Mouse (Mus musculus) c-Kit-positive CD71-negative TER-119-negative erythroid progenitor cells, embryonic 14.5 days (primary cell): ENCODE results near the gene Hemgn.

Experiments used
- DNase-seq: peaks from one replicate; pipeline ENCODE4 v3.0.0-alpha.2; 2013; ENCODE audit warnings: low read depth

Hemgn gene

DNA sequence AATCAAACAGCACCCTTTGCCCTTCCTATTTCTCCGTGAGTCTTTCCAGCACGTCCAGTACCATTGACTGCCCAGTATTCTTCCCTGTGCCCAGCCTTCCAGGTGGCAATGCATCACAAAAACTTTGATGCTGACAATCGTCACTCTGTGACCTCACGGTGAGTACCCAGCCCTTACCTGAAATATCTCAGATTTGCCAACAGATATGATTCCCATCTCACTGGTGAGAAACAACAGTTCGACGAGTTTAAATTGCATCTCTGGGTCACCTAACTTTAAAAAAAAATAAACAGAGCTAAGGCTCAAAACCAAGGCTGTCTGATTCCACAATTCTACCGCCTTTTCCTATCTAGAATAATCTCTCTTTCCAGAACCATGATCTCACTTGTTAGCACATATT lies at the start of gene Hemgn:
TSS of gene Hemgn (minus strand) at position 101 of the 400 bp plus-strand sequence.
- no peak for DNase-seq

DNA sequence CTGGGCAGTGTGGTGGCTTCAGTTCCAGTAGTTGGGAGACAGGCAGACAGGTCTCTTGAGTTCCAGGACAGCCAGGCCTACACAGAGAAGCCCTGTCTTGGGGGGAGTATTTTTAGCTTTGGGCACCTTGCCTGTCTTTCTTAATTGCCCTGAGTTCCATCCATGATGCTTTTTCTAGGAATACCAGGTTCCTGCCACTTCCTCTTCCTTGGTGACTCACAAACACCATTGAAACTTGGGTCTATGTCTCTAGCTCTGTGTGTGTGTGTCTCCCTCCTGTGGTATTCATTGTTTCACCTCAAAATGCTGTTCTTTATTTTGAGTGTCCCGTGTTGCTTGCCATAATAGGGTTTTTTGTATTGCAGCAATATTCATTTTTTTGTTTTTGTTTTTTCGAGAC lies 45.1 kb upstream of the Hemgn start:
- DNase-seq = no peak

- DNase-seq = no peak
Observed at GRCm38 (mm10) chr4:46457186-46457585, 43.9 kb upstream of the Hemgn start.

GRCm38 (mm10) chr4:46456762-46457161 lies 43.5 kb upstream of the Hemgn start:
- no peak for DNase-seq

DNA sequence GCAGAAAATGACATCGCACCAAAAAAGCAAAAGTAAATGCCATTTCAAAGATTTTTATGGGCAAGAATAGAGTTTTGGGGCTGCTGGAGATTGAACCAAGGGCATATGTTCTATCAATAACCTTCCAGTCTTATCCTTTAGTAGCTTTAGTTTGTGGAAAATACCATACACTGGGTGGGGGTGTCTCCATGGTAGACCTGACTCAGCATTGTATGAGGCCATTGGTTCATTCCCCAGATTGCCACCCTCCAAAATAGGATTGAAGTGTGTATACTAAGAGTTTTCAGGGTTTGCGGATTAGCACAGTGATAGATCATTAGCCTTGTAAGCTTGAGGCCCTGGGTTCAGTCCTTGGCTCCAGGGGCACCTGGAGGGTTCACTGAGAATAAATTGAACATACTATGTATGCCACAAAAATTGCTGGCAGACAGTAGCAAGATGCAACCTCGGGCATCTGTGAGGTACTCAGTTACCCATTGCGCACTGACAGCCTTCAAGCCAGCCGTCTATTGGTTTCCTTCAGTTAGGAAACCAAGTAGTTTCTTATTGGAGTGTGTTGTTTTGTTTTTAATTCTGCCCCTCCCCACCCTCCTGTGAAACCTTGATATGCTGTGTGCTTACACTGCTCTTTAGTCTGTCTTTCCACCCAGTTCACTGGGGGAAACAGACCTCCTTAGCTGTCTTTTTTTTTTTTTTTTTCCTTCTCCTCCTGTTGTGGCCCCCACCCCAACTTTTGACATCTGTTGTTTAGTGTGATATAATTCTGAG lies 41.0 kb upstream of the Hemgn start:
- no peak for DNase-seq

DNA sequence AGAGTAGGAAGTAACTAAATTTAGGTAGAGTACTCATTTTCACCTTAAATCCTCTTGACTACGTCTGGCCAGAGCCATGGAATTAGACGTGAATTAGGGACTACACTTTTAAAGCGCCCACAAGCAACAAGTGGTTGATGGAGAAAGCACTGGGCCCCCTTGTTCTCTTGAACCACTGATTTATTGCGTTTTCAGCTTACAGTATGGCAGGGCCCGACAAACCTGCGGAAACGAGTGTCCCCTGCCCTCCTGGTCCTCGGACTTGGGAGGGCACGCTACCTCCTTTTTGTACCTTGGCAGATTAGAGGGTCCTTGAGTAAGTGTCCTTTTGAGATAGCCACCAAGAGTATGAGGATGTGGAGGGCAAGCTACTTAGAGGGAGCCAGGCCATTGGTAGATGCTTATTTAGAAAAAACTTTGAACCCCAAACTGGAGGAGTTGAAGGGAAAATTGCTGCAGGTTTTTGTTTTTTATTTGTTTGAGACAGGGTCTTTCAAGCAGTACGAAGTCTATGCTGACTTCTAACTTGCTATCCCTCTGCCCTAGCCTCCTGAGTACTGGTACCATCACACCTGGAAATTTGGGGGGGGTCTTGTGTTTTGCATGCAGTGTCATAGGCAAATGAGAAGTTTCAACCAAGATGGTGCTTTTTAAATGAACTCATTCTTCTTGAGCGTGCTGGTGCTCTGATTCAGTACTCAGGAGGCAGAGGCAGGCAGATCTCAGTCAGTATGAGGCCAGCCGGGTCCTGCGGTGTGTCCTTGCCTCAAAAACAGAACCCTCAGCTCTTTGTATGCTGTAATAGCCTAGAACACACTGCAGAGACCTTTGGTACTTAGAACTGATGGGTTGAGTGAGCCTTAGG lies 39.8 kb upstream of the Hemgn start:
- DNase-seq = no peak

- DNase-seq = no peak
Observed at GRCm38 (mm10) chr4:46452481-46452850, 39.2 kb upstream of the Hemgn start.

- DNase-seq = no peak
Observed at GRCm38 (mm10) chr4:46451758-46452480, 38.6 kb upstream of the Hemgn start.

DNA sequence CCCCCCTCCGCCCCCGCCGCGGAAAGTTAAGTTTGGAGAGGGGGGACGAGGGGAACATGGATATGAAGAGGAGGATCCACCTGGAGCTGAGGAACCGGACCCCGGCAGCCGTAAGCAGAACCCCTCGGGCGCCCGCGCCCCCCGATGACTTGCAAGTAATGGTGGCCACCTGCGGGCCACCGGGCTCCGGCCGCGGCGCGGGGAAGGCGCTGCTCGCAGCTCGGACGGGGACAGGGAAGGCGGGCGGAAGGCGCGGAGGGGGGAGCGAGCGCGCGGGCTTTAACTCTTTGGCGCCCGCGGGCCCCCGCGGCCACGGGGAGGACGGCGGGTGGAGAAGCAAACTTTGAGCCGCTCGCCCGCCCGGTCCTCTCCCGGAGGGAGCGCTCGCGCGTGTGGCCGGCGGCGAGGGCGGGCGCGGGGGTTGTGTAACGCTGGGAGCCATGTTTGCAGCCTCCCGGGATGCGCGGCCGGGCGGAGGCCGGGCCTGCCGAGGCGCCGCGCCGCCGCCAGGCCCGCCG lies 38.0 kb upstream of the Hemgn start:
- no peak for DNase-seq

GRCm38 (mm10) chr4:46450519-46451131 lies 37.3 kb upstream of the Hemgn start, which contains the start of gene Anp32b:
Gene Anp32b (plus strand): TSS chr4:46450902.
- DNase-seq = peak; percentile 82

DNA sequence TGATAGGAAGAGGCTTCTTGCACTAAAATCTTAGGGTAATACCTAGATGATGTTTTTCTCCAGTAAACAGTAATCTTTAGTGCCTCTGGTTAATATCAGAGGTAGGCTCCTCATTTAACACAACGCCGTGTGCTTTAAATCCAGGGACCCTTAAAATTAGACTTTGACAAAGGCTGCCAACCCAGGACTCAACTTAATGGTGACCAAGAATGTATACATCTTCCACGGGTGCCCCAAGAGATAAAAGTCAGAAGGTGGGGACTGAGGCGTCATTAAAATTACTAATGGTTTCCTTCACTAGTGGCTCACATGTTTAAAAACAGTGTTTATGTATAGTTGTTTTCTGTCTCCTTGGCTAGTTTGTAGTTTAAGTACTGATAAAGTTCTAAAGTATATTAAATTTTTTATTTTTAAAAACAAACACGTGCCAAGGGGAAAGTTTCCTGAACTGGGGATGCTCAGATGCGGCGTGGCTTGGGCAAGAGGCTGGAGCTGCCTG lies 36.8 kb upstream of the Hemgn start:
- no peak for DNase-seq

- DNase-seq = no peak
Observed at GRCm38 (mm10) chr4:46448886-46449285, 35.6 kb upstream of the Hemgn start.

GRCm38 (mm10) chr4:46447461-46447860 lies 34.2 kb upstream of the Hemgn start:
- no peak for DNase-seq

DNA sequence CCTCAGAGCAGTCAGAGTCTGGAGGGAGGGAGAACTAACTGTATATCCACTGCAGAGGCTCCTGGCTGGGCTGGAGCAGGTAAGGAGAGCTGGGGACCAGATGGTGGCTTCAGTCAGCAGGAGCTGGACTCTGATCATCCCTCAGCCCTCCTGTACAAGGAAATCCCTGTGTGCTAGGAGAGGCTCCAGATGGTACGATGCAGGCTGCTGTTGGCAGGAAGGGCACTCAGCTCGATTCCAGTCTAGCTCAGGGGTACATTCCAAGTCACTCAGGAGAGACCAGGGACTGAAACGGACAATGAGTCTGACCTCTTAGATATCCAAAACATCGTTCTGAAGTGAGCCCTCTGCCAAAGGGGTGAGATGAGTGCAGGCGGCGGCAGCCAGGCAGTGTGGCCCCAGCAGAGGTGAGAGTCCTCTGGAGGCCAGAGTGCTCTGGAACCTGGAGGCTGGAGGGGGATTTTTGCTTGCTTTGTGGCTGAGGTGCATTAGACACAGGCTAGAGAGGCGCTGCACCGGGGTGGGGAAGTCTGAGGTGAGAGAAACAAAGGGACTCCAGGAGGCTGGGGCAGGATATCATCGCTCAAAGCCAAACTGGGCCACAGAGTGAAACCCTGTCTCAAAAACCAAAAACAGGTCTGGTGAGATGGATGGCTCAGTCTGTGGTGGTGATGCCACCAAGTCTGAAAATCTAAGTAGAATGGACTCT lies 32.1 kb upstream of the Hemgn start:
- DNase-seq = no peak

GRCm38 (mm10) chr4:46442501-46442900 lies 29.2 kb upstream of the Hemgn start:
- no peak for DNase-seq

GRCm38 (mm10) chr4:46432339-46433036 lies 19.2 kb upstream of the Hemgn start:
- no peak for DNase-seq

DNA sequence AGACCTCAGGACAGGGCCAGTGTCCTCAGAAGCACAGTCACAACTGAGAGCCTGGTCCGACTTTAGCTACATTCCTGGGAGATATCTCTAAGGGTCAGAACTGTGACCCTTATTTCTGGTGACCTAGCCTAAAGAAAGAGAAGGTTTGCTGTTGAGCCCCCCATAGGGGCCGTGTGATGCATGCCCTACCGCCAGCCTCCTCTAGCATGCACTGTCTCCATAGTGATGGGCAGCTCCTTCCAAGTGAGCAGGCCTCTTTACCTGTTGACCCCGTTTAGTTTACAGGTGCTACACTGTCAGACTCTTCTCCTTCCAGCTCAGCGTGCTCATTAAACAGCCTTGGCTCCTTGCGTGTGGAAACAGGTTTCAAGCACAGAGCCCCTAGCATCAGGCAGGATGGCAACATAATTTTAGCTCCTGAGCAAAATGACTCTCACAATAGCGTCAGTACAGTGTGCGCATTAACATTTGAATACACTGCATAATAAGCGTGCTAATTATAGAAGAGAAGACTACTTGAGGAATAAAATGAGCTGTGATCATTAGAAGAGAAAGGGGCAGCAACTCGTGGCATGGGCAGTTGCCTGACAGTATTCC lies 15.7 kb upstream of the Hemgn start:
- DNase-seq = no peak

DNA sequence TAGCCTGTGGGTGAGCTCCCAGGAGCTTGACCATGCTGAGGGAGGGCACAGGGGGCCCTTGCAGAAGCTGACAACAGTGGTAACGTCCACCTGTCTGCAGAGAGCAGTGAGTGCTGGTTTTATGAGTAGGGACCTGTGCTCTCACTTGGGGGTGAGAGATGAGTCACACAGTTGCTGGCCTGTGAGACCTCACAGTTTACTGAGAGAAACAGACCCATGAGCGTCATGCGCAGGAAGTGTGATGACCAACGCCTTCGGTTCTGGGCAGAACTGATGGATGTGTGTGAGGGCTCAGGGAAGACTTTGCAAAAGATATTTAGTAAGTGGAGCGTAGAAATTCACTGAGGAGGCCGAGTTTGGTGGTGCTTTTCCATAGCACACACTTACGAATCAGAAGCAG lies 9.3 kb upstream of the Hemgn start:
- no peak for DNase-seq

DNA sequence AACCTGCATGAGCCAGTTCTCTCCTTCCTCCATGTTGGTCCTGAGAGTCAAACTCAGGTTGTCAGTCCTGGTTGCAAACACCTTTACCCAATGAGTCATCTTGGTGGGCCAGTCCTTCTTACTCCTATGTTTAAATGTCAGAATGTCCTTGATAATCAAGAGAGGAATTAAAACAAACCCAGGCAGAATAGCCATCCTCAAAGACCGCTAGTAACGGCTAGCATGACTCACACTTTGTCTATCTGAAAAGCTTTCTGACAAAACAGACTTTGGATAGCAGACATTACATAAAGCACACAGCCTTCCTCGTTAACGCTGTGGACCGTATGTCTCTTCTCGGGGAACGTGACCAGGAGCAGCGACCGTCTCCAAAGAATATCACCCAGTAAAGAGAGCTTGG lies 5.5 kb upstream of the Hemgn start:
- no peak for DNase-seq

GRCm38 (mm10) chr4:46417491-46417890 lies 4.2 kb upstream of the Hemgn start:
- DNase-seq = no peak
